Mouse (Mus musculus) myocyte (in vitro differentiated cells): Measurements from ENCODE around the gene Taf3. TPM values are rescaled to one million over a fixed set of nuclear protein-coding genes. Genes with fewer than 3 reads are reported as not detected.

Experiments used
- H3K27me3 ChIP-seq: one replicate; pipeline ENCODE4 v1.6.1; 2011; ENCODE audit not compliant: control insufficient read depth, insufficient read depth, insufficient read length
- H3K36me3 ChIP-seq: one replicate; pipeline ENCODE4 v1.6.1; 2011; ENCODE audit not compliant: control insufficient read depth, insufficient read depth
- H3K4me2 ChIP-seq: one replicate; pipeline ENCODE4 v1.6.1; 2011; ENCODE audit warnings: low read depth, control low read depth
- H3K4me3 ChIP-seq: one replicate; pipeline ENCODE4 v1.5.1; 2011; ENCODE audit warnings: mild to moderate bottlenecking, control low read depth, moderate library complexity
- H3K79me2 ChIP-seq: one replicate; pipeline ENCODE4 v1.6.1; 2011; ENCODE audit not compliant: control insufficient read depth, insufficient read depth
- H3ac ChIP-seq: one replicate; pipeline ENCODE4 v1.6.1; 2011; ENCODE audit not compliant: control insufficient read depth, insufficient read length
- CEBPB ChIP-seq: IDR thresholded peaks from 2 replicates; pipeline ENCODE4 v1.6.1; 2011; ENCODE audit warnings: mild to moderate bottlenecking, moderate library complexity; ENCODE audit not compliant: poor library complexity, insufficient read depth, severe bottlenecking
- E2F4 ChIP-seq: IDR thresholded peaks from one replicate; pipeline ENCODE4 v1.6.1; 2011; ENCODE audit warnings: mild to moderate bottlenecking, control low read depth, moderate library complexity; ENCODE audit not compliant: insufficient read depth
- MAX ChIP-seq: IDR thresholded peaks from one replicate; pipeline ENCODE4 v1.6.1; 2011; ENCODE audit warnings: low read depth, mild to moderate bottlenecking, control low read depth
- MYOD1 ChIP-seq, 3 experiments: IDR thresholded peaks; one replicate each; pipeline ENCODE4 v1.6.1; 2011; ENCODE audit warnings: control low read depth in 2 of 3, low read depth in 2 of 3, mild to moderate bottlenecking in 2 of 3, moderate library complexity in 1 of 3; ENCODE audit not compliant: insufficient read length in 2 of 3, control insufficient read depth in 1 of 3
- MYOG ChIP-seq, 3 experiments: IDR thresholded peaks; one replicate each; pipeline ENCODE4 v1.6.1; 2011; ENCODE audit warnings: control low read depth in 2 of 3, low read depth in 2 of 3, mild to moderate bottlenecking in 2 of 3; ENCODE audit not compliant: insufficient read length in 2 of 3, control insufficient read depth in 1 of 3, insufficient read depth in 1 of 3
- POLR2A ChIP-seq: IDR thresholded peaks from one replicate; pipeline ENCODE4 v1.6.1; 2011; ENCODE audit warnings: low read depth, mild to moderate bottlenecking, control low read depth, moderate library complexity; ENCODE audit not compliant: insufficient read length
- POLR2AphosphoS2 ChIP-seq: IDR thresholded peaks from one replicate; pipeline ENCODE4 v1.6.1; 2011; ENCODE audit warnings: low read depth, control low read depth; ENCODE audit not compliant: insufficient read length
- REST ChIP-seq: IDR thresholded peaks from one replicate; pipeline ENCODE4 v1.6.1; 2011; ENCODE audit warnings: mild to moderate bottlenecking, control low read depth, moderate library complexity; ENCODE audit not compliant: insufficient read depth, insufficient read length
- SRF ChIP-seq: IDR thresholded peaks from one replicate; pipeline ENCODE4 v1.6.1; 2011; ENCODE audit warnings: low read depth; ENCODE audit not compliant: control insufficient read depth, insufficient read length
- TCF12 ChIP-seq: IDR thresholded peaks from one replicate; pipeline ENCODE4 v1.6.1; 2011; ENCODE audit warnings: mild to moderate bottlenecking, control low read depth; ENCODE audit not compliant: poor library complexity, insufficient read depth, severe bottlenecking
- TCF3 ChIP-seq: IDR thresholded peaks from one replicate; pipeline ENCODE4 v1.6.1; 2011; ENCODE audit warnings: low read depth, control low read depth; ENCODE audit not compliant: insufficient read length
- USF1 ChIP-seq: IDR thresholded peaks from one replicate; pipeline ENCODE4 v1.6.1; 2011; ENCODE audit warnings: low read depth, mild to moderate bottlenecking, control low read depth, moderate library complexity
- polyA plus RNA-seq: library from polyadenylated mRNA; unstranded; fragments of >200 nt; fragmentation: generic; extraction: Trizol; gene quantifications from one replicate; pipeline ENCODE4 v1.2.1, GENCODE M21; 2012; ENCODE audit warnings: missing spikeins

The Taf3 gene
- polyA plus RNA-seq, 1 experiment = 6.6 TPM

GRCm38 (mm10) chr2:9990690-9991229 is 57.6 kb downstream of the Taf3 start:
- Histone ChIP-seq H3ac (no peak overlapping the region), H3K4me3 (no peak overlapping the region), H3K36me3 (no peaks in the 10 kb centered on the region), H3K27me3 (no peaks in the 10 kb centered on the region), H3K79me2 (peaks cover 4% of the 10 kb centered on the region), H3K4me2 (no peak overlapping the region)
- TF ChIP-seq SRF (no peak), REST (no peak), TCF3 (no peak), CEBPB (no peak), USF1 (no peak), POLR2A (no peak)

- H3K27me3 ChIP-seq = no peaks in the 10 kb centered on the region
- H3K4me2 ChIP-seq = no peak overlapping the region
- H3K4me3 ChIP-seq = no peak overlapping the region
- H3K79me2 ChIP-seq = peaks cover 4% of the 10 kb centered on the region
- H3K36me3 ChIP-seq = no peaks in the 10 kb centered on the region
- TF ChIP-seq MAX = no peak
- no peak overlapping the region for H3ac ChIP-seq
Observed at GRCm38 (mm10) chr2:9989649-9990547, 58.5 kb downstream of the Taf3 start.

GRCm38 (mm10) chr2:9988290-9988689 is 60.1 kb downstream of the Taf3 start:
- Histone ChIP-seq H3K36me3 (no peaks in the 10 kb centered on the region), H3K4me2 (no peak overlapping the region), H3ac (no peak overlapping the region), H3K4me3 (no peak overlapping the region), H3K79me2 (peaks cover 10% of the 10 kb centered on the region), H3K27me3 (no peaks in the 10 kb centered on the region)
- TF ChIP-seq MYOG (IDR thresholded peaks at IDR 0.05; ENCODE audit: control insufficient read depth in 1 of 3, insufficient read depth in 1 of 3, insufficient read length in 2 of 3, low read depth in 2 of 3) (no peak), REST (no peak), POLR2A (no peak), MYOD1 (IDR thresholded peaks at IDR 0.05; ENCODE audit: control insufficient read depth in 1 of 3, insufficient read length in 2 of 3, low read depth in 2 of 3) (no peak), E2F4 (no peak), SRF (no peak), TCF12 (no peak), TCF3 (no peak), CEBPB (no peak), MAX (no peak), USF1 (no peak), POLR2AphosphoS2 (no peak)

GRCm38 (mm10) chr2:9985979-9986447 is 62.4 kb downstream of the Taf3 start:
- Histone ChIP-seq H3K36me3 (no peaks in the 10 kb centered on the region), H3ac (no peak overlapping the region), H3K27me3 (no peaks in the 10 kb centered on the region), H3K4me3 (no peak overlapping the region), H3K4me2 (no peak overlapping the region), H3K79me2 (peaks cover 13% of the 10 kb centered on the region)
- TF ChIP-seq POLR2AphosphoS2 = no peak
- TF ChIP-seq USF1 = peak; percentile 57
- no peak for TF ChIP-seq REST
- no peak for TF ChIP-seq MYOD1 (IDR thresholded peaks at IDR 0.05; ENCODE audit: control insufficient read depth in 1 of 3, insufficient read length in 2 of 3, low read depth in 2 of 3)

- peaks cover 13% of the 10 kb centered on the region for H3K79me2 ChIP-seq
- H3ac ChIP-seq = no peak overlapping the region
- no peaks in the 10 kb centered on the region for H3K27me3 ChIP-seq
- no peak overlapping the region for H3K4me2 ChIP-seq
- H3K36me3 ChIP-seq = no peaks in the 10 kb centered on the region
- no peak for TF ChIP-seq E2F4
- H3K4me3 ChIP-seq = no peak overlapping the region
Observed at GRCm38 (mm10) chr2:9982446-9982845, 66.0 kb downstream of the Taf3 start.

- TF ChIP-seq MAX = no peak
- H3ac ChIP-seq = no peak overlapping the region
- H3K27me3 ChIP-seq = no peaks in the 10 kb centered on the region
- no peaks in the 10 kb centered on the region for H3K79me2 ChIP-seq
- H3K4me2 ChIP-seq = no peak overlapping the region
- H3K4me3 ChIP-seq = no peak overlapping the region
- H3K36me3 ChIP-seq = no peaks in the 10 kb centered on the region
Observed at GRCm38 (mm10) chr2:9971927-9972326, 76.5 kb downstream of the Taf3 start.
